Mouse (Mus musculus) ES-E14 (cell line): Measurements from ENCODE around the gene Atp6v1a.

Experiments
- HCFC1 ChIP-seq: IDR thresholded peaks from 2 replicates; pipeline ENCODE4 v1.6.1; 2012; ENCODE audit warnings: low read length, inconsistent platforms, borderline replicate concordance; ENCODE audit not compliant: insufficient read depth
- MAFK ChIP-seq: IDR thresholded peaks from 2 replicates; pipeline ENCODE4 v1.6.1; 2014; ENCODE audit warnings: mild to moderate bottlenecking, low read depth, low read length, inconsistent platforms; ENCODE audit not compliant: insufficient read depth

GRCm38 (mm10) chr16:44184769-44185168 is 45.3 kb upstream of the Atp6v1a start:
- TF ChIP-seq MAFK (no peak), HCFC1 (no peak)
